Mouse (Mus musculus) effector memory CD4-positive, alpha-beta T cell, adult 5 months (primary cell): ENCODE data around the gene Tspan12. TPM values are rescaled to one million over a fixed set of nuclear protein-coding genes. Genes with fewer than 3 reads are reported as not detected.

Experiments
- polyA plus RNA-seq: library from polyadenylated mRNA; unstranded; fragments of 100-300 nt; shearing (Covaris generic); gene quantifications from one replicate; pipeline ENCODE4 v1.2.1, GENCODE M21; 2017

Gene Tspan12
- polyA plus RNA-seq, result not detected

DNA sequence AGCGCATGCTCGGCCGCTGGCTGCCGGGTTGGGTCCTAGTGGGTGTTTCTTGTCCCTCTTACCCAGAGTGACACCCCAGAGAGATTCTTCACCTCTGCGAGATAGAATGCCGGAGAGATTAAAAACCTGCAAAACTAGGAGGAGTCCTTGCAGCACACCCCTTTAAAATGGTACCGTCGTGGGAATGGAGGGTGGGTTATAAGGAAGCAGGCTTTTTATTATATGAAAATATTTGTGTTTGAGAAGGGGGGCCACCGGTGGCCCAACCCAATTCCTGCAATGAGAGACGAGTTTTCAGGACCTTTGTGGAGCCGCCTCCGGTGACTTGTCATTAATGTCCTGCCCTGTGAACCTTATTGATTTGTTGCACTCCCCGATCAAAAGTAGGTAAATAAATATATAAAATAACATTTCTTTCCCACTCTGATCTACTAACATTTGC is at the start of gene Tspan12:
Gene Tspan12 (minus strand): TSS at position 172 of the 442 bp plus-strand sequence.

Other genes starting within 250 kb of the Tspan12 start
- gene Ing3, start 97.1 kb upstream of the Tspan12 start, polyA plus RNA-seq, result 82.6 TPM
- not detected for gene Cped1, start 133.4 kb upstream of the Tspan12 start, polyA plus RNA-seq